Mouse (Mus musculus) layer of hippocampus, postnatal 14 days (tissue): ENCODE data around the gene Dennd2d. TPM values are rescaled to one million over a fixed set of nuclear protein-coding genes. Genes with fewer than 3 reads are reported as not detected.
A peak's percentile ranks its signal among the peaks of the same experiment; 100 is the strongest.

Experiments used
- DNase-seq, 2 experiments: peaks; one replicate each; pipeline ENCODE4 v3.0.0; 2021 to 2022; ENCODE audit warnings: low spot score in 2 of 2, mixed read lengths in 1 of 2
- long read RNA-seq, 2 experiments: library from polyadenylated mRNA; stranded (forward); transcript quantifications; one replicate each; pipeline ENCODE4 v2.0.0; 2021
- total RNA-seq, 2 experiments: library from RNA; stranded (reverse); gene quantifications; 2 replicates each; pipeline ENCODE4 v1.2.3; 2021

Gene Dennd2d
- under 1 TPM; 0.10 to 0.60 TPM for total RNA-seq
- long read RNA-seq, experiment 1, full-length matches to known transcripts = 2 of 2 reads
- long read RNA-seq, experiment 1, partial matches to known transcripts = 0 of 2 reads
- long read RNA-seq, experiment 1, other reads (novel, unspliced or antisense) = 0 of 2 reads
- long read RNA-seq, experiment 2 = 0 reads

- no peak for DNase-seq
Measured at GRCm38 (mm10) chr3:106482281-106483081, at the start of gene Dennd2d. Gene Dennd2d, plus strand, starts transcription at chr3:106482405.

GRCm38 (mm10) chr3:106448571-106448970 is 33.6 kb upstream of the Dennd2d start:
- peak; percentile 11 to 51 for DNase-seq

GRCm38 (mm10) chr3:106448995-106449394 is 33.2 kb upstream of the Dennd2d start:
- no peak for DNase-seq

- no peak for DNase-seq
Measured at GRCm38 (mm10) chr3:106449567-106449966, 32.6 kb upstream of the Dennd2d start.

- no peak for DNase-seq
Measured at GRCm38 (mm10) chr3:106452616-106453015, 29.6 kb upstream of the Dennd2d start.

- DNase-seq = no peak
Measured at GRCm38 (mm10) chr3:106457298-106457869, 24.8 kb upstream of the Dennd2d start.

- DNase-seq = no peak
Measured at GRCm38 (mm10) chr3:106462059-106462470, 20.1 kb upstream of the Dennd2d start.

- DNase-seq = no peak
Measured at GRCm38 (mm10) chr3:106462493-106462892, 19.7 kb upstream of the Dennd2d start.

- DNase-seq = no peak
Measured at GRCm38 (mm10) chr3:106464750-106465149, 17.5 kb upstream of the Dennd2d start.

- no peak for DNase-seq
Measured at GRCm38 (mm10) chr3:106474210-106474609, 8.0 kb upstream of the Dennd2d start.

- DNase-seq = no peak
Measured at GRCm38 (mm10) chr3:106476863-106477262, 5.3 kb upstream of the Dennd2d start.

- DNase-seq = no peak
Measured at GRCm38 (mm10) chr3:106483297-106483696, 1.1 kb downstream of the Dennd2d start.

GRCm38 (mm10) chr3:106483796-106484405 is 1.7 kb downstream of the Dennd2d start:
- no peak for DNase-seq

- no peak for DNase-seq
Measured at GRCm38 (mm10) chr3:106484861-106485260, 2.7 kb downstream of the Dennd2d start.

GRCm38 (mm10) chr3:106485810-106486209 is 3.6 kb downstream of the Dennd2d start:
- no peak for DNase-seq

GRCm38 (mm10) chr3:106487551-106487950 is 5.3 kb downstream of the Dennd2d start:
- no peak for DNase-seq

GRCm38 (mm10) chr3:106490239-106490638 is 8.0 kb downstream of the Dennd2d start:
- no peak for DNase-seq

- DNase-seq = no peak
Measured at GRCm38 (mm10) chr3:106492723-106493122, 10.5 kb downstream of the Dennd2d start.

GRCm38 (mm10) chr3:106493202-106493601 is 11.0 kb downstream of the Dennd2d start:
- no peak for DNase-seq

GRCm38 (mm10) chr3:106493882-106494281 is 11.7 kb downstream of the Dennd2d start:
- no peak for DNase-seq

- no peak for DNase-seq
Measured at GRCm38 (mm10) chr3:106494417-106494950, 12.3 kb downstream of the Dennd2d start.
